Mouse (Mus musculus) liver, embryonic 14.5 days (tissue): Measurements from ENCODE around the gene Faim2. TPM values are rescaled to one million over a fixed set of nuclear protein-coding genes. Genes with fewer than 3 reads are reported as not detected.

Source experiments
- ATAC-seq: fragments of 200-750 bp; cut with Nextera tagmentation; 2 replicates; pipeline ENCODE4 v1.8.0; 2017; ENCODE audit warnings: moderate number of reproducible peaks, mild to moderate bottlenecking, moderate library complexity; ENCODE audit not compliant: insufficient read depth
- DNase-seq, 3 experiments: peaks; one replicate each; pipeline ENCODE4 v3.0.0-alpha.2; 2012 to 2013; ENCODE audit warnings: low read depth in 3 of 3, low spot score in 3 of 3
- H3K27ac ChIP-seq: fragments of 300-500 bp; sonication (generic); 2 replicates; pipeline ENCODE4 v1.5.1; 2014; ENCODE audit warnings: moderate library complexity, mild to moderate bottlenecking, control low read depth, inconsistent platforms
- H3K27me3 ChIP-seq: fragments of 300-500 bp; sonication (generic); 2 replicates; pipeline ENCODE4 v1.6.1; 2014; ENCODE audit warnings: mild to moderate bottlenecking, low read length, moderate library complexity; ENCODE audit not compliant: control insufficient read depth, insufficient read depth
- H3K36me3 ChIP-seq: fragments of 300-500 bp; sonication (generic); replicated peaks from 2 replicates; pipeline ENCODE4 v1.6.1; 2014; ENCODE audit warnings: low read depth; ENCODE audit not compliant: control insufficient read depth, insufficient read depth
- H3K4me1 ChIP-seq, 2 experiments: fragments of 200-500 bp in 1 of 2; fragments of 300-500 bp in 1 of 2; sonication (generic) in 1 of 2; replicated peaks; 2 replicates each; pipeline ENCODE4 v1.6.1; 2012 to 2014; ENCODE audit warnings: antibody characterized with exemption in 1 of 2, inconsistent platforms in 1 of 2, low read length in 1 of 2; ENCODE audit not compliant: control insufficient read depth in 2 of 2, insufficient read depth in 2 of 2
- H3K4me2 ChIP-seq: fragments of 300-500 bp; sonication (generic); 2 replicates; pipeline ENCODE4 v1.6.1; 2014; ENCODE audit warnings: low read depth, mild to moderate bottlenecking, control low read depth, moderate library complexity
- H3K4me3 ChIP-seq, 2 experiments: fragments of 200-500 bp in 1 of 2; fragments of 300-500 bp in 1 of 2; sonication (generic) in 1 of 2; 2 replicates each; pipeline ENCODE4 v1.5.1; 2012 to 2014; ENCODE audit warnings: low read depth in 2 of 2, low read length in 2 of 2, mild to moderate bottlenecking in 2 of 2, control low read depth in 1 of 2, inconsistent platforms in 1 of 2, moderate library complexity in 1 of 2; ENCODE audit not compliant: insufficient read depth in 1 of 2
- H3K9ac ChIP-seq: fragments of 300-500 bp; sonication (generic); replicated peaks from 2 replicates; pipeline ENCODE4 v1.6.1; 2014; ENCODE audit warnings: mild to moderate bottlenecking, control low read depth, moderate library complexity
- H3K9me3 ChIP-seq: fragments of 300-500 bp; sonication (generic); 2 replicates; pipeline ENCODE4 v1.6.1; 2016; ENCODE audit warnings: low read length, mixed read lengths; ENCODE audit not compliant: control insufficient read depth
- CTCF ChIP-seq: IDR thresholded peaks from 2 replicates; pipeline ENCODE4 v1.5.1; 2016; ENCODE audit warnings: antibody characterized with exemption, low read depth, control low read depth
- EP300 ChIP-seq: IDR thresholded peaks from 2 replicates; pipeline ENCODE4 v1.6.1; 2016; ENCODE audit warnings: antibody characterized with exemption, low read depth
- WGBS: fragments of 180-500 bp; shearing (Covaris S2); extraction: QIAGEN DNeasy Blood & Tissue Kit; methylation state at CpG from one replicate; pipeline ENCODE4 v1.1.7; 2014; ENCODE audit not compliant: insufficient replicate concordance; 5-methylcytosine and 5-hydroxymethylcytosine counted together
- polyA plus RNA-seq, 2 experiments: library from polyadenylated mRNA; depleted of rRNA in 1 of 2; stranded (reverse) in 1 of 2; unstranded in 1 of 2; fragments of >200 nt; fragmentation: Nextera tagmentation in 1 of 2; extraction: Ambion mirVana in 1 of 2; gene quantifications; 2 replicates each; pipeline versions ENCODE4 v1.2.1 to v1.2.3; 2012 to 2014

Gene Faim2
- polyA plus RNA-seq, 2 experiments: not detected

- 0 out of 4 replicates have a peak, but pooled peaks cover 0 to 5% of the 10 kb centered on the region in 2 experiments for H3K4me1 ChIP-seq
- H3K4me3 ChIP-seq: no peak overlapping the region
- no peak overlapping the region for H3K4me2 ChIP-seq
- no peaks in the 10 kb centered on the region for H3K9me3 ChIP-seq
- no peaks in the 10 kb centered on the region for H3K27me3 ChIP-seq
- no peak for TF ChIP-seq EP300
- TF ChIP-seq CTCF: no peak
- DNase-seq: no peak
- ATAC-seq: 0 out of 2 replicates have a peak, but pooled peaks have one; percentile 18
- 33% methylated on average over 12 of the region's 12 CpGs for WGBS
- H3K36me3 ChIP-seq: no peaks in the 10 kb centered on the region
- H3K9ac ChIP-seq: no peak overlapping the region
- H3K27ac ChIP-seq: no peak overlapping the region
Measured at GRCm38 (mm10) chr15:99497527-99498242, 30.3 kb downstream of the Faim2 start.

- DNase-seq (no peak), ATAC-seq (no peak)
- Histone ChIP-seq H3K4me2 (no peak overlapping the region), H3K27ac (no peak overlapping the region), H3K9me3 (no peaks in the 10 kb centered on the region), H3K9ac (no peak overlapping the region), H3K27me3 (no peaks in the 10 kb centered on the region), H3K36me3 (no peaks in the 10 kb centered on the region), H3K4me3 (no peak overlapping the region), H3K4me1 (0 out of 4 replicates have a peak, but pooled peaks cover 0 to 5% of the 10 kb centered on the region in 2 experiments)
- 12% methylated on average over 4 of the region's 4 CpGs for WGBS
- TF ChIP-seq CTCF (peak; percentile 76), EP300 (no peak)
Measured at GRCm38 (mm10) chr15:99497061-99497460, 30.9 kb downstream of the Faim2 start.

GRCm38 (mm10) chr15:99484745-99485144, 43.2 kb downstream of the Faim2 start:
- DNase-seq (no peak), ATAC-seq (no peak)
- H3K27ac ChIP-seq: no peak overlapping the region
- no peaks in the 10 kb centered on the region for H3K27me3 ChIP-seq
- H3K9ac ChIP-seq: no peak overlapping the region
- no peak overlapping the region for H3K4me3 ChIP-seq
- no peak for TF ChIP-seq EP300
- no peak for TF ChIP-seq CTCF
- 24% methylated on average over 6 of the region's 6 CpGs for WGBS
- no peaks in the 10 kb centered on the region for H3K36me3 ChIP-seq
- no peaks in the 10 kb centered on the region for H3K4me1 ChIP-seq
- no peaks in the 10 kb centered on the region for H3K9me3 ChIP-seq
- H3K4me2 ChIP-seq: no peak overlapping the region

- no peak for ATAC-seq
- DNase-seq: no peak
- H3K27me3 ChIP-seq: no peaks in the 10 kb centered on the region
- 53% methylated on average over 1 of the region's 1 CpGs for WGBS
- H3K4me1 ChIP-seq: peaks cover 0 to 13% of the 10 kb centered on the region in 2 experiments; a peak in 2 of 4 replicates
- no peak overlapping the region for H3K27ac ChIP-seq
- no peak overlapping the region for H3K4me2 ChIP-seq
- H3K36me3 ChIP-seq: no peaks in the 10 kb centered on the region
- TF ChIP-seq EP300 (no peak), CTCF (no peak)
- no peaks in the 10 kb centered on the region for H3K9me3 ChIP-seq
- no peak overlapping the region for H3K4me3 ChIP-seq
- no peak overlapping the region for H3K9ac ChIP-seq
Measured at GRCm38 (mm10) chr15:99475814-99476213, 52.2 kb downstream of the Faim2 start.

GRCm38 (mm10) chr15:99474576-99474926, 53.4 kb downstream of the Faim2 start, which contains the start of gene Bcdin3d:
Gene Bcdin3d, minus strand, starts transcription at chr15:99474730.
- peak; percentile 83 for ATAC-seq
- peak; percentile 55 for TF ChIP-seq CTCF
- no peak for TF ChIP-seq EP300
- H3K4me1 ChIP-seq: peaks cover 0 to 13% of the 10 kb centered on the region in 2 experiments; a peak in 2 of 4 replicates
- no peaks in the 10 kb centered on the region for H3K9me3 ChIP-seq
- peak within 1 kb of the TSS; percentile 85 for H3K4me2 ChIP-seq
- no peaks in the 10 kb centered on the region for H3K27me3 ChIP-seq
- peak within 1 kb of the TSS; percentile 78 to 81 for H3K4me3 ChIP-seq
- peak within 1 kb of the TSS; percentile 35 for H3K27ac ChIP-seq
- peak within 1 kb of the TSS; percentile 76 for H3K9ac ChIP-seq
- peak; percentile 51 to 60 (median 57) for DNase-seq
- no peaks in the 10 kb centered on the region for H3K36me3 ChIP-seq
- WGBS: under 1% methylated on average over 26 of the region's 26 CpGs
